Mouse (Mus musculus): ENCODE data around the gene Colec11.

Gene Colec11

GRCm38 (mm10) chr12:28602259-28602658 is 20.9 kb downstream of the Colec11 start:
- DNase-seq (ENCODE audit: low spot score), result no peak

- DNase-seq (ENCODE audit: low spot score), result no peak
Observed at GRCm38 (mm10) chr12:28598526-28598991, 24.6 kb downstream of the Colec11 start.

- no peak for DNase-seq (ENCODE audit: low spot score)
Observed at GRCm38 (mm10) chr12:28598110-28598509, 25.1 kb downstream of the Colec11 start.

DNA sequence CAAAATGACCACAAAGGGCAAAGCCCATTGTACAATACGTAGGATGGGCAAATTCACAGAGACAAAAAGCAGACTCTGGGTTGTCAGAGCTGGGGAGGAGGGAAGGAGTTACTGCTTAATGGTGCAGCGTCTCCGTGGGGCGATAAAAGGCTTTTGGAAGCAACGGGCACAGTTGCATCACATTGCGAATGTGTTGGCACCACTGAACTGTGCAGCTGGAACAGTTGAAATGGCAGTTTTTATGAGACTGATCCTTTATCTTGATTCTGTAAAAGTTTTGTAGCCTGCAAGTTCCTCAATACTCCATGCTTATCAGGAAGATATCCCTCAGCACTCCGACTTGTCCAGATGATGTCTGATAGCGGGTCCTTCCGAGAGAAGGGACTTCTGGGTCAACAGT is 25.5 kb downstream of the Colec11 start:
- no peak for DNase-seq (ENCODE audit: low spot score)

DNA sequence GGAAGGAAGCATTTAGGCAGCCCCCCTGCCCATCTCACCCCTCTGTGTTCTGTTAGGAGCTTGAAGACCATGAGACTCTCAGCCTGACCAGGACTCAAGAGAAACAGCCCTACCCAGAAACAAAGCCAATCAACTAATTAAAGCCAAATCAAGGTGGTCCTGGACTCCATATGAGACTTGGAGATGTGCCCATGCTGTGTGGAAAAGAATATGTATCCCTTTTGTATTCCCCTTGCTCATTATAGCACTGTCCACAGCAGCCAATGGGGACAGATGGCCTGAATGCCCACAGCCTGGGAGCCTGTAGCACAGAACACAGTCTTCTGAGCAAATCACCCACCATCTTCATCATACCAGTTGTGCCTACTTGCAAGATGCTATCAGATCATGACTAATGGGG is 26.3 kb downstream of the Colec11 start:
- no peak for DNase-seq (ENCODE audit: low spot score)

GRCm38 (mm10) chr12:28590428-28590827 is 32.7 kb downstream of the Colec11 start:
- no peak for DNase-seq (ENCODE audit: low spot score)

DNA sequence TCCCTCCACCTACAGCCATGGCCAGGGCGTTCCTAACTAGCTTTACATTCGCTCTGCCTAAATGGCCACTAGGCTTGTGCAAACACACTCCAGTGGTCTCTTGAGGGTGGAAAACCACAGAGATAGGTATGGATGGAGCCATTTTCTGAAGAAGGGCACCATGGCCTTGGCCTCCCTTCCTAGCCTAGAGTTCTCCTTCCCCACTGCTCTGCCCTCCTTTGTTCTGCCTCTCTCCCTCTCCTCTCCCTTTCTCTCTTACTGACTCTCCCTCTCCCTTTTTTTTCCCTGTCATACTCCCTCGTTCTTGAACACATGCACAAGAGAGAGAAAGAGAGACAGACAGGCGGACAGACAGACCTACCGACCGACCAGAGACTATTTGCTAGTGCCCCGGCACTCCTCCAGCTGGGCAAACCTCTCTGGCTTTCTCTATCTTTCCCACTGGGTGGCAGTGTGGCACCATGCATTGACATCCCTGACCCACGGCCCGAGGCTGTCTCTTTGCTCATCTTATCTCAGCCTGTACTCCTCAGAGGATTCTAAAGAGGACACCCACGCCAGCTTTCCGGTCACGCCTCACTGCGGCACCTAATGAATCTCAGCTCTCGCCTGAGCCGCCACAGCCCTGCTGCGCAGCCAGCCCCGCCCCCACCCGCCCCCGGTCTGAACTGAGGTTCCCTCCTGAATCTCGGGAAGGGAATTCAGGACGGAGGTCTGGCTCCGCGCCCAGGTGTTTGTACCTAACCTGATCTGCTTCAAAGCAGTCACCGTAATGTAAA is 33.9 kb downstream of the Colec11 start:
- DNase-seq (ENCODE audit: low spot score), result peak; percentile 48

- no peak for DNase-seq (ENCODE audit: low spot score)
Observed at GRCm38 (mm10) chr12:28587949-28588348, 35.2 kb downstream of the Colec11 start.

- DNase-seq (ENCODE audit: low spot score), result no peak
Observed at GRCm38 (mm10) chr12:28584036-28584435, 39.1 kb downstream of the Colec11 start.

DNA sequence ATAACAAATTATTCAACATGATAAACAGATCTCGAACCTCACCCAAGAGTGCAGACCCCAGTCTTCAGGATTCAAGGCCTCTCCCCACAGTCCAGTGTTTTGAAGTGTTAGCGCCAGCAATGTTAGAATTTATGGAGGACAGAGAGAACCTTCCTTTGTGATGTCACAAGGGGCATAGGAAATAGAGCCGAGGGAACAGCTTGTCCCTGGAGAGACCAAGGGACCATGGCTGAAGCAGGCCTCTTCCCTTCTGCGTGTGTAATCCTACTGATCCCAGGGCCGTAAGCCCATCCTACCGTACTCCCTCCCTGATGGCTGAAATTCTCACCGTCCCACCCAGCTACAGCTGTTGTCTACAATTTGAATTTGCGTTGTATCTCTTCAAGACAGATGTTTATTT is 40.8 kb downstream of the Colec11 start, which contains the start of gene Allc:
Allc (minus strand) TSS at position 101 of the 400 bp plus-strand sequence.
- DNase-seq (ENCODE audit: low spot score), result no peak

- no peak for DNase-seq (ENCODE audit: low spot score)
Observed at GRCm38 (mm10) chr12:28579132-28579531, 44.0 kb downstream of the Colec11 start.

DNA sequence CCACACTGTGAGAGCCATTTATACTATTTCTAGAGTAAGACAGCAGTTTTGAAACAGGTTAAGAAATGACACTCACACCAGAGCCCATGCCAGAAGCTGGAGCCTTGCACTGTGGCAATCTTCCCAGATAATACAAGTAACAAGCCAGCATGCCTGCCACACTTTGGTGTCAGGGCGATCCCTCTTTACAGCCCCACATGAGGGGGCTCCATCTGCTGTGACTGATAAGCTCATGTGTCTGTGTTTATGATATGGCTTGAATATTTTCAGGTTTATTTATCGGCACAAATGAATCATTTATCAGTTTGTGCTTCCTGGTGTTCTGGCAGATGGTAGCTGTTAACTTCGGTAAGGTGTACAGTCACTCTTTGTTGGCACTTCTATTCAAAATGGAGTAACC is 45.0 kb downstream of the Colec11 start:
- DNase-seq (ENCODE audit: low spot score), result no peak

DNA sequence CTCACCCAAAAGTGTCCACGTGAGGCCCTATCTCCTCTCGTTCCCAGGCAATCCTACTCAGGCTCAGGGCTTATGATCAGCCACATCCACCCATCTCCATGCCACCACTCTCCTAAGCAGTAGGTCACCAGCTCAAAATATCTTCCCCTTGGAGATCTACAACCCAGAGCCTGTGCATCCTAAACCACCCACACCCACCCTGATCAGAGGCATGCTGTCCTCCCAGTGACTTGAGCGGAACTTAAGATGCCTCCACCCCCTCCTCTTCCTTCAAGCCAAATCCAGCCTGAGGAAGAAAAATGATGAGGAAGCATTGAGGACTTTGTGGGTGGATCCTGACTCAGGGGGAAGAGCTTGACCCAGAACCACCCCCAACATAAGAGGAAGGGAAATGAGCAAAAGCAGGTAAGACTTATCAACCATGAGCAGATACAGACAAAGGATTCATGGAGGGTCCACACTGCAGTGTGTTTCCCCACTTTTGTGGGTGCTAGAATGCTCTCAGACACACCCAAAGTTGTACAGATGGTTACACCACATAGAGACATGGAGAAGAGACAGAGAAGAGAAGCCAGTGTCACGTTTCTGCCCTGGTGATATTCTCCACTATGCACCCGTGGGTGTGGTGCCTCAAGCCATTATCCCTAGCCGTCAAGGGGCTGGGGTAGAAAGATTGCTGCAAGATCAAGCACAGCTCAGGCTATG is 47.7 kb downstream of the Colec11 start:
- DNase-seq (ENCODE audit: low spot score), result no peak

DNA sequence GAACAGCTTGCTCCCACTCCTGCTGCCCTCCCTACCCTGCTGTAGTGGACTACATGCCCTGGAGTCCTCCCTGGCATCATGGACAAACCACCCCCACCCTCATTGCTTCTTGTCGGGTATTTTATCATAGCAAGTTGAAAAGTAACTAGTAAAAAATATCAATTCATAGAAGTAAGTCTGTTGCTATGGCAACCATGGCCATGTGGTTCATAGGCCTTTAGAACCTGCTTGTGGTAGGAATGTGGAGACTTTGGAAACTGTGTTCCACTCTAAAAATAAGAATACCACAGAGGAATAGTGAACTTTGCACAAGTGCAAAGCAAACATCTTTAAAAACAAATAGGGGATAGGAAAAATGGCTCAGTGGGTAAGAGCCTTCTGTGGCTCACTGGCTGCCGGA is 50.9 kb downstream of the Colec11 start:
- no peak for DNase-seq (ENCODE audit: low spot score)

DNA sequence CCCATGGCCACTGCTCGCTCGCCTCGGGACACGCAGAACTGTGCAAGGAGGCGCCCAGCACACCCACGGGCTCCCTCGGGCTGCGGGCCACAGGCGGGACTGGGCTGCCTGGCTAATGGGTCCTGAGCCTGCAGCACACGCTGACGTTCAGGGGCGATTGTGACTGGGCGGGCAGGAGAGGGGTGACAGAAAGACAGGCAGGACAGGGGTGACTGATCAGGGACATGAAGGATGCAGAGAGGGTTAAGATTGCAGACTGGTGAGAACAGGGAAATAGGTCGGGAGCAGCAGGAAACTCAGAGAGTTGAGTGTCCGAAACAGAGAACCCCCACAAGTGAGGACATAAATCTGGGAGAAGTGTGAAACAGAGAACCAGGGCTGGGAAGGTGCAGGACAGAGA is 70.9 kb downstream of the Colec11 start, which contains the start of gene Dcdc2c:
Dcdc2c (minus strand) TSS at position 101 of the 400 bp plus-strand sequence.
- no peak for DNase-seq (ENCODE audit: low spot score)

DNA sequence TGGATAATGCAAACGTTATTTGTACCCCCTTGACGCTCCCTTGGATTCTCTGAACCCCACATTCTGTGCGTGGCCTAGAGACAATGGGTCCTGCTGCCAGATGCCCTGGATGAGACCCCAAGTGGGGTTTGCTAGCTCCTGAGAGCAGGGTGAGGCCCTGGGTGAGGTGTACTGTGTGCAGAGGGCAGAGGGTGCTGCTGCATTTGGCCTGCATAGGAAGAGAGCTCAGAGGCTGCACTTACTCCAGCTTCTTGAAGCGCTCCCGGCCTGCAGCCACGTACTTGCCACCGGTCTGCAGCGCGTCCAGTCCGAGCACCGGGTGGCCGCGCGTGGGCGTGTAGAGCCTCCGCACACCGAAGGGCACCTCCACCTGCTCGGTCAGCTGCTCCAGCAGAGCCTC is 71.4 kb downstream of the Colec11 start:
- no peak for DNase-seq (ENCODE audit: low spot score)

DNA sequence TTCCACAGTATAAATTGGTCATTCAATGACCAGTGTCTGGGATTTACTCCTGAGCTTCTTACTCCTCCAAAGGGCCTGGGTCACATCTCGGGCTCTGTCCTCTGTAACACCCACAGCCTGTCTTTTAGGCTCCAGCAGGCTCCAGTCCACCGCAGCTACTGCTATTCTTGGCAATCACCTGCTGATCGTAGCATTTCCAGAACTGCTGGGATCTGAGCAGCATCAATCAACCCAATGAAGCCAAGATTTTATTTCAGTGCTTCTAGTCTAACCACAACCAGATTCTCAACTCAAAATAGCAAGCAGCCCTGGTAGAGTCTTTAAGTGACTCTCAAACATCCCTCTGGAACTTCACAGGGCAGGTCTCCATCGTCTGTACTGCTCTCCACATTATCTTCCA is 74.3 kb downstream of the Colec11 start:
- no peak for DNase-seq (ENCODE audit: low spot score)

Data from urinary bladder, postnatal 10 days (tissue).